Mouse (Mus musculus) kidney, adult 2 months (tissue): Measurements from ENCODE around the gene Myg1.

Experiments used
- CTCF ChIP-seq: fragments of 200-500 bp; conservative IDR thresholded peaks from 2 replicates; pipeline ENCODE4 v1.5.1; 2011; ENCODE audit warnings: low read depth, mild to moderate bottlenecking, control low read depth, low read length, moderate library complexity, mixed read lengths; ENCODE audit not compliant: insufficient read depth, insufficient read length
- POLR2A ChIP-seq: fragments of 200-500 bp; IDR thresholded peaks from one replicate; pipeline ENCODE4 v1.6.1; 2011; ENCODE audit warnings: low read depth, low read length, control low read depth

DNA sequence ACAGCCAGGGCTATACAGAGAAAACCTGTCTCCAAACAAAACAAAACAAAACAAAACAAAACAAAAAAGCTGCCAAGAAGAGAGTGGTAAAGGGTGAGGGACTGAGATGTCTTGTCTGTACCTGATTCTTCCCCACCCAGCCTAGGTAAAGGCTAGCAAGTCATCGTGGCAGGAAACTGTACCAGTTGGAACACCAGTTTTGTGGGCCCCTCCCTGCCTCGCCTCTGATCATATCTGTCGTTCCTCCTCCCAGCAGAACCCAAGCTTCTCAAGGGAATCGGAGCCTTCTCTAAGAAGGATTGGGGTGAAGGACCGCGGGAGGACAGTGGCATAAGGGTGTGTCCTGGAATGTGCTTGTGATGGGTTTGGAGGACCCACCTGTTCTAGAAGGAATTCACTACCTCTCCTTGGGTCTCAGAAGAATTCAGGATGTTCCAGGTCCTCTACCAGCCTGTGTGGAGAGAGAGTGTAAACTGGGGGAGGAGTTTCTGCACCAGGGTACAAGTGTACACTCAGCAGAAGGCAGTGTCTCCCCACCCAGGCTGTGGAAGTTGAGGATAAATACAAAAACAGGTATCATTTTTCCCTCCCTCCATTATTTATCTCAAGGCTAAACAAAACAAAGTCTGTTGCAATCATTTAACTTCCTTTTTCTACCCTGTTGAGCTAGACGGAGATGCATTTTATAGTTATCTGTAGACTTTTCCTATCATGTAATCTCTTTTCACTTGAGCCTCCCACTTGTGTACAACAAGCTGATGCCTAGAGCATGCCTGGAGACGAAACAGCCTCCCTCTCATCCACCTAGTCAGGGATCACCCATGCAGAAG lies 48.8 kb upstream of the Myg1 start:
- TF ChIP-seq CTCF (no peak), POLR2A (no peak)
